Mouse (Mus musculus) liver, embryonic 11.5 days (tissue): ENCODE measurements around the gene Ptbp1. TPM values are rescaled to one million over a fixed set of nuclear protein-coding genes. Genes with fewer than 3 reads are reported as not detected.

Experiments used
- ATAC-seq: fragments of 200-750 bp; cut with Nextera tagmentation; replicated peaks from 2 replicates; pipeline ENCODE4 v1.8.0; 2017; ENCODE audit warnings: moderate number of reproducible peaks, mild to moderate bottlenecking, moderate TSS enrichment, moderate library complexity; ENCODE audit not compliant: low FRiP score
- DNase-seq: peaks from one replicate; pipeline ENCODE4 v3.0.0-alpha.2; 2017; ENCODE audit warnings: low spot score
- H3K27ac ChIP-seq: fragments of 300-500 bp; sonication (generic); 2 replicates; pipeline ENCODE4 v1.5.1; 2014; ENCODE audit warnings: mild to moderate bottlenecking, low read depth, low read length, control low read depth
- H3K27me3 ChIP-seq: fragments of 300-500 bp; sonication (generic); replicated peaks from 2 replicates; pipeline ENCODE4 v1.6.1; 2014; ENCODE audit warnings: low read length, mixed read lengths; ENCODE audit not compliant: control insufficient read depth, insufficient read depth
- H3K36me3 ChIP-seq: fragments of 300-500 bp; sonication (generic); 2 replicates; pipeline ENCODE4 v1.6.1; 2014; ENCODE audit warnings: mild to moderate bottlenecking, low read length, moderate library complexity, mixed read lengths; ENCODE audit not compliant: control insufficient read depth, insufficient read depth
- H3K4me1 ChIP-seq: fragments of 300-500 bp; sonication (generic); replicated peaks from 2 replicates; pipeline ENCODE4 v1.6.1; 2014; ENCODE audit warnings: low read length, mixed read lengths; ENCODE audit not compliant: control insufficient read depth, insufficient read depth
- H3K4me2 ChIP-seq: fragments of 300-500 bp; sonication (generic); 2 replicates; pipeline ENCODE4 v1.6.1; 2014; ENCODE audit warnings: mild to moderate bottlenecking, control low read depth, moderate library complexity
- H3K4me3 ChIP-seq: fragments of 300-500 bp; sonication (generic); 2 replicates; pipeline ENCODE4 v1.5.1; 2014; ENCODE audit warnings: low read depth, low read length, control low read depth
- H3K9ac ChIP-seq: fragments of 300-500 bp; sonication (generic); 2 replicates; pipeline ENCODE4 v1.6.1; 2014; ENCODE audit warnings: low read depth, low read length, control low read depth
- H3K9me3 ChIP-seq: fragments of 300-500 bp; sonication (generic); 2 replicates; pipeline ENCODE4 v1.6.1; 2016; ENCODE audit warnings: low read length, inconsistent platforms, mixed read lengths; ENCODE audit not compliant: control insufficient read depth
- WGBS: fragments of 180-500 bp; shearing (Covaris S2); extraction: QIAGEN DNeasy Blood & Tissue Kit; methylation state at CpG from one replicate; pipeline ENCODE4 v1.1.7; 2014; 5-methylcytosine and 5-hydroxymethylcytosine counted together
- polyA plus RNA-seq: library from polyadenylated mRNA; unstranded; fragments of >200 nt; fragmentation: Nextera tagmentation; extraction: Ambion mirVana; gene quantifications from 2 replicates; pipeline ENCODE4 v1.2.1, GENCODE M21; 2014

Ptbp1 gene
- 329 and 336 TPM in 2 replicates for polyA plus RNA-seq

GRCm38 (mm10) chr10:79853860-79854795 lies at the start of gene Ptbp1:
Gene Ptbp1, plus strand, starts transcription at chr10:79854427.
- Histone ChIP-seq H3K4me2 (peak within 1 kb of the TSS; percentile 99), H3K9me3 (no peaks in the 10 kb centered on the region), H3K27ac (peak within 1 kb of the TSS; percentile 100), H3K27me3 (no peaks in the 10 kb centered on the region), H3K4me3 (peak within 1 kb of the TSS; percentile 99), H3K36me3 (peaks cover 28% of the 10 kb centered on the region), H3K9ac (peak within 1 kb of the TSS; percentile 99), H3K4me1 (peaks cover 53% of the 10 kb centered on the region)
- peak; percentile 99 for DNase-seq
- WGBS: under 1% methylated on average over 74 of the region's 75 CpGs
- peak; percentile 89 for ATAC-seq

- ATAC-seq (no peak; the same call in 1 of the 2 replicates), DNase-seq (no peak)
- Histone ChIP-seq H3K27ac (no peak overlapping the region), H3K4me2 (no peak overlapping the region), H3K4me3 (no peak overlapping the region), H3K4me1 (peaks cover 48% of the 10 kb centered on the region), H3K36me3 (0 out of 2 replicates have a peak, but pooled peaks cover 3% of the 10 kb centered on the region), H3K9me3 (no peaks in the 10 kb centered on the region), H3K27me3 (no peaks in the 10 kb centered on the region), H3K9ac (no peak overlapping the region)
- WGBS: 42% methylated on average over 11 of the region's 11 CpGs
These were observed 48.6 kb upstream of the Ptbp1 start for GRCm38 (mm10) chr10:79805636-79806035.

- no peak overlapping the region for H3K4me2 ChIP-seq
- H3K27ac ChIP-seq: no peak overlapping the region
- 76% methylated on average over 9 of the region's 9 CpGs for WGBS
- H3K36me3 ChIP-seq: 0 out of 2 replicates have a peak, but pooled peaks cover 3% of the 10 kb centered on the region
- no peak for DNase-seq
- no peak overlapping the region for H3K9ac ChIP-seq
- peaks cover 48% of the 10 kb centered on the region for H3K4me1 ChIP-seq
- no peak overlapping the region for H3K4me3 ChIP-seq
- ATAC-seq: no peak
- H3K9me3 ChIP-seq: no peaks in the 10 kb centered on the region
- H3K27me3 ChIP-seq: no peaks in the 10 kb centered on the region
These were observed 47.9 kb upstream of the Ptbp1 start for GRCm38 (mm10) chr10:79806331-79806730.

GRCm38 (mm10) chr10:79806972-79807371 lies 47.3 kb upstream of the Ptbp1 start:
- no peaks in the 10 kb centered on the region for H3K27me3 ChIP-seq
- ATAC-seq (peak; percentile 53; the same call in 1 of the 2 replicates), DNase-seq (no peak)
- H3K27ac ChIP-seq: no peak overlapping the region; the same call in 1 of the 2 replicates
- H3K9me3 ChIP-seq: no peaks in the 10 kb centered on the region
- no peak overlapping the region for H3K4me3 ChIP-seq
- H3K4me1 ChIP-seq: peaks cover 45% of the 10 kb centered on the region
- no peak overlapping the region for H3K4me2 ChIP-seq
- peaks cover 3% of the 10 kb centered on the region; the same call in 1 of the 2 replicates for H3K36me3 ChIP-seq
- WGBS: 68% methylated on average over 10 of the region's 10 CpGs
- H3K9ac ChIP-seq: no peak overlapping the region

GRCm38 (mm10) chr10:79807826-79808225 lies 46.4 kb upstream of the Ptbp1 start:
- Histone ChIP-seq H3K27me3 (no peaks in the 10 kb centered on the region), H3K9ac (no peak overlapping the region), H3K36me3 (peaks cover 3% of the 10 kb centered on the region; the same call in 1 of the 2 replicates), H3K27ac (no peak overlapping the region), H3K4me2 (no peak overlapping the region), H3K9me3 (no peaks in the 10 kb centered on the region), H3K4me3 (no peak overlapping the region), H3K4me1 (peaks cover 36% of the 10 kb centered on the region)
- WGBS: 58% methylated on average over 11 of the region's 11 CpGs
- ATAC-seq (no peak), DNase-seq (no peak)

- H3K27ac ChIP-seq: no peak overlapping the region
These were observed 45.5 kb upstream of the Ptbp1 start for GRCm38 (mm10) chr10:79808728-79809127.

GRCm38 (mm10) chr10:79811736-79812637 lies 42.2 kb upstream of the Ptbp1 start:
- H3K9me3 ChIP-seq: no peaks in the 10 kb centered on the region
- H3K4me1 ChIP-seq: peaks cover 6% of the 10 kb centered on the region
- H3K4me3 ChIP-seq: no peak overlapping the region
- 20% methylated on average over 15 of the region's 15 CpGs for WGBS
- DNase-seq (peak; percentile 81), ATAC-seq (0 out of 2 replicates have a peak, but pooled peaks have one; percentile 35)
- no peak overlapping the region for H3K9ac ChIP-seq
- H3K27ac ChIP-seq: no peak overlapping the region
- peaks cover 3% of the 10 kb centered on the region; the same call in 1 of the 2 replicates for H3K36me3 ChIP-seq
- no peak overlapping the region for H3K4me2 ChIP-seq
- no peaks in the 10 kb centered on the region for H3K27me3 ChIP-seq

More at GRCm38 (mm10) chr10:79808728-79809127, 45.5 kb upstream of the Ptbp1 start:
- Histone ChIP-seq H3K9me3 (no peaks in the 10 kb centered on the region), H3K27me3 (no peaks in the 10 kb centered on the region), H3K4me1 (peaks cover 27% of the 10 kb centered on the region), H3K36me3 (peaks cover 3% of the 10 kb centered on the region; the same call in 1 of the 2 replicates), H3K9ac (no peak overlapping the region), H3K4me2 (no peak overlapping the region), H3K4me3 (no peak overlapping the region)
- 84% methylated on average over 11 of the region's 11 CpGs for WGBS
- DNase-seq (no peak), ATAC-seq (no peak)

- Histone ChIP-seq H3K9ac (no peak overlapping the region), H3K36me3 (no peaks in the 10 kb centered on the region; the same call in 1 of the 2 replicates), H3K4me1 (0 out of 2 replicates have a peak, but pooled peaks cover 2% of the 10 kb centered on the region), H3K4me3 (no peak overlapping the region), H3K4me2 (no peak overlapping the region), H3K27ac (no peak overlapping the region), H3K27me3 (no peaks in the 10 kb centered on the region), H3K9me3 (no peaks in the 10 kb centered on the region)
- WGBS: 76% methylated on average over 5 of the region's 5 CpGs
- DNase-seq: no peak
- no peak for ATAC-seq
These were observed 39.9 kb upstream of the Ptbp1 start for GRCm38 (mm10) chr10:79814271-79814842.
